34 mouse cellular contexts compared by ENCODE assay signal in the genomic region with DNA sequence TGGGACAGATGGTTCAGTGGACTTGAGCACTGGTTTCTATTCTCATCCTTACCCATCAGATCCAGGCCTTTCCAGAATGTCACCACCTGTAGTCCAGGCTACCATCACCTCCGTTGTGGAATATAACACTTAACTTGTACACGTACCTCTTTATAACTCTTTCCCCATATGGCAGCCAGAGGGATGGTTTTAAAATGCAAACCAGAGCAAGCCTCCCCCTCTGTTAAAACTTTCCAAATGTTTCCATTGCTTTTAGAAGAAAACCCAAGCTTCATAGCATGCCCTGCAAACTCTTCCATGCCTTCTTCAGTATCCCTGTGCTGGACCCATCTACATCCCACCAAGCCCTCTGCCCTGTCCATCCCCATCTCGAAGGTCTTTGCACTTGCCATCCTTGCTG.
"Had no signal": no experiment of that assay in that cellular context is flagged by ENCODE, and none has a peak within 500 bp of the region (broad histone marks: within the 10 kb centered on the region; RNA-seq: fewer than 3 reads in every experiment).

No protein-coding gene starts in this region.

- DNase-seq: heart, postnatal 10 days; heart, postnatal 14 days; heart, postnatal 36 days; heart, postnatal 4 days; kidney, adult 11 months; kidney, adult 2 months; kidney, adult 8-10 months; kidney, adult 9 months; kidney, postnatal 10 days; kidney, postnatal 14 days; kidney, postnatal 25 days; kidney, postnatal 36 days; kidney, postnatal 4 days; layer of hippocampus, adult 9-11 months; layer of hippocampus, postnatal 36 days had no signal

- H3K9me3 ChIP-seq: heart, embryonic 12.5 days; heart, embryonic 13.5 days; heart, embryonic 15.5 days; hindbrain, embryonic 10.5 days; hindbrain, embryonic 12.5 days; hindbrain, embryonic 13.5 days; hindbrain, embryonic 15.5 days; intestine, embryonic 15.5 days; kidney, embryonic 15.5 days had no signal

- ATAC-seq: hindbrain, embryonic 16.5 days; hindbrain, postnatal 0 days; inflammation-experienced regulatory T-cells, adult 6 months; intestine, embryonic 15.5 days; intestine, embryonic 16.5 days; intestine, postnatal 0 days had no signal

- H3K9ac ChIP-seq: heart, embryonic 12.5 days; heart, embryonic 13.5 days; heart, embryonic 15.5 days; hindbrain, embryonic 12.5 days; hindbrain, embryonic 13.5 days; hindbrain, embryonic 14.5 days; hindbrain, embryonic 15.5 days; intestine, embryonic 15.5 days; kidney, embryonic 15.5 days had no signal

- H3K4me1 ChIP-seq: heart, embryonic 12.5 days; heart, embryonic 13.5 days; heart, embryonic 15.5 days; hindbrain, embryonic 10.5 days; hindbrain, embryonic 12.5 days; hindbrain, embryonic 13.5 days; hindbrain, embryonic 15.5 days; intestine, embryonic 15.5 days; kidney, embryonic 15.5 days had no signal

- H3K27me3 ChIP-seq: heart, embryonic 12.5 days; heart, embryonic 13.5 days; heart, embryonic 15.5 days; hindbrain, embryonic 12.5 days; hindbrain, embryonic 13.5 days; hindbrain, embryonic 15.5 days; intestine, embryonic 15.5 days; kidney, embryonic 15.5 days had no signal

- H3K27ac ChIP-seq: heart, embryonic 13.5 days; heart, embryonic 15.5 days; hindbrain, embryonic 10.5 days; hindbrain, embryonic 12.5 days; hindbrain, embryonic 13.5 days; hindbrain, embryonic 14.5 days; hindbrain, embryonic 15.5 days; hindbrain, postnatal 0 days; intestine, embryonic 15.5 days; kidney, embryonic 15.5 days; kidney, postnatal 0 days; layer of hippocampus, adult 2 months; left cerebral cortex, adult 2 months had no signal

- H3K36me3 ChIP-seq: heart, embryonic 12.5 days; heart, embryonic 13.5 days; heart, embryonic 15.5 days; hindbrain, embryonic 10.5 days; hindbrain, embryonic 12.5 days; hindbrain, embryonic 13.5 days; hindbrain, embryonic 15.5 days; intestine, embryonic 15.5 days; kidney, embryonic 15.5 days had no signal

- H3K4me3 ChIP-seq: heart, embryonic 12.5 days; heart, embryonic 13.5 days; heart, embryonic 15.5 days; hindbrain, embryonic 10.5 days; hindbrain, embryonic 12.5 days; hindbrain, embryonic 13.5 days; hindbrain, embryonic 15.5 days; intestine, embryonic 15.5 days; kidney, embryonic 15.5 days; layer of hippocampus, adult 2 months; left cerebral cortex, adult 2 months had no signal

- H3K4me2 ChIP-seq: heart, embryonic 11.5 days; heart, embryonic 12.5 days; heart, embryonic 13.5 days; heart, embryonic 15.5 days; hindbrain, embryonic 12.5 days; hindbrain, embryonic 13.5 days; hindbrain, embryonic 14.5 days; hindbrain, embryonic 15.5 days; intestine, embryonic 15.5 days; kidney, embryonic 15.5 days had no signal
